Mouse (Mus musculus): ENCODE measurements around the gene Tnk2. TPM values are rescaled to one million over a fixed set of nuclear protein-coding genes. Genes with fewer than 3 reads are reported as not detected.

The Tnk2 gene
- total and polyA plus RNA-seq, 2 experiments from 2014 or later = 16.5 to 81.7 TPM

DNA sequence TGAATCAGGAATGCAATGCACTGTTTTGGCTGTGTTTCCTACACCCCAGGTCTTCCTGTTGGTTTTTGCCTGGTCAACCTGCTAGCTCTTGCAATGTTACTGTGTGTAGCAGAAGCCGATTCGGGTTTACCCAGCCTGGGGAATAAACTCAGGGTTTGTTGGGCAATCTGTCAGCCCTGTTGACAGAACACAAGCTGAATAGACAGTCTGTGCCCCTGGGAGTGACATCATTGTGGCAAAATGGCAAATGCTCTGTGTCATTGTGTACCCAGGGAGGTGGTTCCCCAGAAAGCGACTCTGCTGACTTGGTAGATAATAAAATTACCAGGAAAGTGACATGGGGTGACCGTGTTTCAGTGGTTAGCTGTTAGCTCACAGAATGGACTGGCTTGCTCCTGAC lies 45.1 kb downstream of the Tnk2 start:
- Histone ChIP-seq H3K4me1 (ENCODE audit: insufficient read depth, low read length) (no peaks in the 10 kb centered on the region), H3K9ac (replicated peaks; ENCODE audit: low read length, poor library complexity, severe bottlenecking) (no peak overlapping the region), H3K4me3 (ENCODE audit: low read depth, low read length) (no peak overlapping the region), H3K36me3 (ENCODE audit: insufficient read depth, low read length) (no peaks in the 10 kb centered on the region), H3K4me2 (ENCODE audit: low read depth, low read length, poor library complexity, severe bottlenecking) (no peak overlapping the region), H3K9me3 (ENCODE audit: low read length) (no peaks in the 10 kb centered on the region), H3K27me3 (ENCODE audit: insufficient read depth, low read length) (no peaks in the 10 kb centered on the region), H3K27ac (ENCODE audit: low read depth, low read length) (no peak overlapping the region)
- no peak for TF ChIP-seq CTCF (IDR thresholded peaks at IDR 0.05)
- no peak for DNase-seq (ENCODE audit: low spot score)
- 66% methylated on average over 4 of the region's 4 CpGs for WGBS
- no peak for ATAC-seq (ENCODE audit: low FRiP score)

DNA sequence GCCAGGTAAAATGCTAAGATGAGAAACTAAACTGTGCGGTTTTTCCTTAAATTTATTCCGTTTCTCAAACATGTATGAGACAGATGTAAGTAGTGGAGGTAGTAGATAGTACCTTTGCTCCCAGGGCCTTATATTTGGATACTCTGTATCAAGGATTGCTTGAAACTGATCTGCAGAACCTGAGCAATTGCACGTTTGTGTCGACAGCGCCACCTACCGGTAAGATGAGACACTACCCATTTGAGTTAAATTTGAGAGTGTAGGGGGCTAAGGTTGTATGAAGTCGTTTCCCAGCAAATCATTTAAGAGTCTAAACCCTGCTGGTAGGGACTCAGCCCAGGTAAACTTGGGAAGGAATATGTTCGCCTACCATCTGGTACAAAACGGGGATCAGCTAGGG lies 45.8 kb downstream of the Tnk2 start:
- Histone ChIP-seq H3K9ac (replicated peaks; ENCODE audit: low read length, poor library complexity, severe bottlenecking) (no peak overlapping the region), H3K4me2 (ENCODE audit: low read depth, low read length, poor library complexity, severe bottlenecking) (no peak overlapping the region), H3K4me1 (ENCODE audit: insufficient read depth, low read length) (no peaks in the 10 kb centered on the region), H3K36me3 (ENCODE audit: insufficient read depth, low read length) (no peaks in the 10 kb centered on the region), H3K27me3 (ENCODE audit: insufficient read depth, low read length) (no peaks in the 10 kb centered on the region), H3K27ac (ENCODE audit: low read depth, low read length) (no peak overlapping the region), H3K4me3 (ENCODE audit: low read depth, low read length) (no peak overlapping the region), H3K9me3 (ENCODE audit: low read length) (no peaks in the 10 kb centered on the region)
- TF ChIP-seq CTCF (IDR thresholded peaks at IDR 0.05) = peak; percentile 93
- WGBS = 9% methylated on average over 9 of the region's 9 CpGs
- peak; percentile 70 for DNase-seq (ENCODE audit: low spot score)
- ATAC-seq (ENCODE audit: low FRiP score) = peak; percentile 56; the same call in 1 of the 2 replicates

DNA sequence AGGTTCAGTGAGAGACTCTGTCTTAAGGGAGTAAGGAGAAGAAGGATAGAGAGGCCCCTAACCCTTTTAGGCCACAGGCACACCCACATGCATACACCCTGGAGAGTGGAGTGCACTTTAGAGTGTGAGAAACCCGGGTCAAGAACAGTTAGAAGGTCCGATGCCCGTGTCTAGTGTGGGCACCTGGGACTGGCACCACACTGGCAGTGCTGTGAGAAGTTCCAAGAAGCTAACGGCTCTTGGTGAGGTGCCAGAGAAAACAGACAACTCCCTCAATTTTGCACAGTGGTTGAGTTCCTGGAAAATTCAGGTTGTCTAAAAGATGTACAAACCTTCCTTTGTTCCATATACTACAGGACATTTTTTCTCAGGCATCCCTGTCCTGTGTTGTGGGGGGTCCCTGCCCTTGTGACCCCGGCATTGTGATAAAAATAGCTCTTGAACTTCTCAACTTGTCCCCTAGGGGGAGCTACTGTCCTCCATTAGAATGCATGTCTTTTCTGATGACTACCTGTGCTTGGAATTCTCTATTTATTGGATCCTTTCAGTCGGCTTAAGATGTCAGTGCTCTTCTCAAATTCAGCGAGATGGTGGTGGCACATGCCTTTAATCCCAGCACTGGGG lies 53.3 kb downstream of the Tnk2 start:
- Histone ChIP-seq H3K36me3 (ENCODE audit: insufficient read depth, low read length) (no peaks in the 10 kb centered on the region), H3K9ac (replicated peaks; ENCODE audit: low read length, poor library complexity, severe bottlenecking) (no peak overlapping the region), H3K4me3 (ENCODE audit: low read depth, low read length) (no peak overlapping the region), H3K27ac (ENCODE audit: low read depth, low read length) (no peak overlapping the region), H3K4me2 (ENCODE audit: low read depth, low read length, poor library complexity, severe bottlenecking) (no peak overlapping the region), H3K4me1 (ENCODE audit: insufficient read depth, low read length) (no peaks in the 10 kb centered on the region), H3K9me3 (ENCODE audit: low read length) (no peaks in the 10 kb centered on the region), H3K27me3 (ENCODE audit: insufficient read depth, low read length) (no peaks in the 10 kb centered on the region)
- ATAC-seq (ENCODE audit: low FRiP score) = no peak
- DNase-seq (ENCODE audit: low spot score) = peak; percentile 45
- 51% methylated on average over 7 of the region's 7 CpGs for WGBS
- TF ChIP-seq CTCF (IDR thresholded peaks at IDR 0.05) = peak; percentile 70

DNA sequence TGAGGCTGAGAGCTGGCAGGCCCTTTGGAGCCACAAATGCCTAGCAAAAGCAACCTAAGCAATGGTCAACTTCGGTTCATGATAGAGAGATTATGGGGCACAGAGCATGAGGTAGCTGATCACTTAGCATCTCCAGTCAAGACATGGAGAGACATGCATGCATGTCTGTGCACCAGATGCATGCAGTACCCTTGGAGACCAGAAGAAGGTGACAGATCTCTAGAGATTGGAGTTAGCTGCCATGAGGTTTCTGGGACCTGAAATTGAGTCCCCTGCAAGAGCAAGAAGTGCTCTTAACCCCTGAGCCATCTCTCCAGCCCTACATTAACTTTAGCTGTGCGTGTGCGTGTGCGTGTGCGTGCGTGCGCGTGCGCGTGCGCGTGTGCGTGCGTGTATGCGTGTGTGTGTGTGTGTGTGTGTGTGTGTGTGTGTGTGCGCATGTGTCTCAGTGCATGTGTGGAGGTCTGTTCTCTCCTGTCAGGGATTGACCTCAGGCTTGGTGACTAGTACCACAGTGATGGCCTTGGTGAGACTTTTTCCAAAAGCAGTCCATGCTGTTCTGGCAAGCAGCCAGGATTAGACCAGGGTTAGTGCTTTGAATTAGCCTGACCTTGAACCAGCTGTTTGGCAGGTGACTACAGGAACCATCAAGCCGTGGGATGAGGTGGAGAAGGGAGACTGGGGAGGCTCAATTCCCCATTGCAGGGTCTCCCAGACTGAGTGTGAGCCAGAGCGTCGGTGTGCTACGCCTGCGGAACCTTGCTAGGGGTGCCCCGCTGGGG lies 54.2 kb downstream of the Tnk2 start:
- DNase-seq (ENCODE audit: low spot score) (no peak), ATAC-seq (ENCODE audit: low FRiP score) (no peak)
- Histone ChIP-seq H3K27ac (ENCODE audit: low read depth, low read length) (no peak overlapping the region), H3K4me2 (ENCODE audit: low read depth, low read length, poor library complexity, severe bottlenecking) (no peak overlapping the region), H3K4me3 (ENCODE audit: low read depth, low read length) (no peak overlapping the region), H3K27me3 (ENCODE audit: insufficient read depth, low read length) (no peaks in the 10 kb centered on the region), H3K36me3 (ENCODE audit: insufficient read depth, low read length) (no peaks in the 10 kb centered on the region), H3K9me3 (ENCODE audit: low read length) (no peaks in the 10 kb centered on the region), H3K9ac (replicated peaks; ENCODE audit: low read length, poor library complexity, severe bottlenecking) (no peak overlapping the region), H3K4me1 (ENCODE audit: insufficient read depth, low read length) (no peaks in the 10 kb centered on the region)
- TF ChIP-seq CTCF (IDR thresholded peaks at IDR 0.05) = peak; percentile 36
- 87% methylated on average over 22 of the region's 22 CpGs for WGBS

DNA sequence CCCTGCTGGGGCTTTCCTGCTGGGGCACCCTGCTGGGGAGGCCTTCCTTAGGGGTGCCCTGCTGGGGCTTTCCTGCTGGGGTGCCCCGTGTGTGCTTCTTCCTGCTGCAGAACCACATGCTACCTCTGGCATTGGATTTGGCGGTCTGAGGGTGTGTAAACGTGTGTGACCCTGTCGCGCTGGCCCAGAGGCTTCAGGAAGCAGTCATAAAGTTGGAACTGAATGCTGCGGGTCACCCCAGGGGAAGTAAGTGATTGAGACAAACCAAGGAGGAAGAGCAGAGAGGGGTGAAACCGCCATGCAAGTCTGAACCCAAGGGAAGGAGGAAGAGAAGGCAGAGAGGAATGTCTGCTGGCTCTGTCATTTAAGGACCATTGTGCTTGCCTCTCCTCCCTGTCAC lies 54.9 kb downstream of the Tnk2 start:
- Histone ChIP-seq H3K4me2 (ENCODE audit: low read depth, low read length, poor library complexity, severe bottlenecking) (no peak overlapping the region), H3K4me1 (ENCODE audit: insufficient read depth, low read length) (no peaks in the 10 kb centered on the region), H3K4me3 (ENCODE audit: low read depth, low read length) (no peak overlapping the region), H3K9ac (replicated peaks; ENCODE audit: low read length, poor library complexity, severe bottlenecking) (no peak overlapping the region), H3K27ac (ENCODE audit: low read depth, low read length) (no peak overlapping the region), H3K36me3 (ENCODE audit: insufficient read depth, low read length) (no peaks in the 10 kb centered on the region), H3K27me3 (ENCODE audit: insufficient read depth, low read length) (no peaks in the 10 kb centered on the region), H3K9me3 (ENCODE audit: low read length) (no peaks in the 10 kb centered on the region)
- WGBS = 36% methylated on average over 7 of the region's 7 CpGs
- ATAC-seq (ENCODE audit: low FRiP score) (no peak), DNase-seq (ENCODE audit: low spot score) (no peak)
- no peak for TF ChIP-seq CTCF (IDR thresholded peaks at IDR 0.05)

DNA sequence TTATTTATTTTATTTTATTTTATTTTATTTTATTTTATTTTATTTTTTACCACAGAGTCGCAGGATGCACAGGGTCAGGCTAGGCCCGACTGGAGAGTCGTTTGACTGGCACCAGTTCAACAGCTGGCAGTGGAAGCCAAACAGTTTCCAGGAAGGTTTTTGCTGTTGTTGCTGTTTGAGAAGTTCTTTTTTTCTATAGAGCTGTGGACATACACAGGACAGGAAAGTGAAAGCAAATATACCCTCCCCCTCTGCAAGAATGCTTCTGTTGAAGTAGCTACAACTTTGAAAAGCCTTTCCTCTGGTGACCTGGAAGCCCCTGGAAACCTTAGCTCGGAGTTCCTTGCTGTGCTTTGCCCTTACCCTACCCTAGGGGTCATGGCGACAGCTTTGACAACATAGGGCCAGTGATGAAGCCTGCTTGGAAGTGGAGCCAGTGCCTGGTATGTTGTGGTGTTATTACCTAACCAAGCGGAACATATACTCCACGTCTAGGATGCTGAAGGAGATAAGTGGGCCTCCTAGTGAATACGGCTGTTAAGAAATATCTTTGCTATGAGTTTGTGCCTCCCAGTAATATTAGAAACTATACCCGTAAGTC lies 59.7 kb downstream of the Tnk2 start:
- no peaks in the 10 kb centered on the region for H3K27me3 ChIP-seq (ENCODE audit: insufficient read depth, low read length)
- H3K9me3 ChIP-seq (ENCODE audit: low read length) = no peaks in the 10 kb centered on the region
- no peak overlapping the region for H3K27ac ChIP-seq (ENCODE audit: low read depth, low read length)
- no peaks in the 10 kb centered on the region for H3K4me1 ChIP-seq (ENCODE audit: insufficient read depth, low read length)
- H3K4me3 ChIP-seq (ENCODE audit: low read depth, low read length) = no peak overlapping the region
- ATAC-seq (ENCODE audit: low FRiP score) (no peak), DNase-seq (ENCODE audit: low spot score) (no peak)
- H3K4me2 ChIP-seq (ENCODE audit: low read depth, low read length, poor library complexity, severe bottlenecking) = no peak overlapping the region
- TF ChIP-seq CTCF (IDR thresholded peaks at IDR 0.05) = no peak
- no peak overlapping the region for H3K9ac ChIP-seq (replicated peaks; ENCODE audit: low read length, poor library complexity, severe bottlenecking)
- WGBS = 68% methylated on average over 9 of the region's 9 CpGs
- no peaks in the 10 kb centered on the region for H3K36me3 ChIP-seq (ENCODE audit: insufficient read depth, low read length)

Measured in midbrain, postnatal 0 days (tissue).